Mouse (Mus musculus) thymus, postnatal 36 days (tissue): ENCODE results near the gene Wdr86.
"Not testable (repeated sequence)": the region's sequence is repeated elsewhere in the genome, so short reads cannot be mapped to it uniquely, and the experiment has no call there.

Source experiments
- DNase-seq, 2 experiments: peaks; one replicate each; pipeline ENCODE4 v3.0.0; 2022; ENCODE audit warnings: mixed read lengths in 2 of 2

Wdr86 gene

GRCm38 (mm10) chr5:24730986-24731385 is 459 bp upstream of the Wdr86 start:
- no peak for DNase-seq

GRCm38 (mm10) chr5:24729797-24730487 is 585 bp downstream of the Wdr86 start:
- DNase-seq: no peak

GRCm38 (mm10) chr5:24726901-24727836 is 3.4 kb downstream of the Wdr86 start:
- peak in 1 of 2 experiments; percentile 29 for DNase-seq

GRCm38 (mm10) chr5:24725897-24726296 is 4.6 kb downstream of the Wdr86 start:
- DNase-seq: no peak

- DNase-seq: no peak
Measured at GRCm38 (mm10) chr5:24724805-24725204, 5.7 kb downstream of the Wdr86 start.

- no peak for DNase-seq
Measured at GRCm38 (mm10) chr5:24724270-24724634, 6.3 kb downstream of the Wdr86 start.

GRCm38 (mm10) chr5:24723527-24724269 is 6.8 kb downstream of the Wdr86 start:
- DNase-seq: no peak

- no peak for DNase-seq
Measured at GRCm38 (mm10) chr5:24719852-24720251, 10.7 kb downstream of the Wdr86 start.

- no peak for DNase-seq
Measured at GRCm38 (mm10) chr5:24718076-24718475, 12.5 kb downstream of the Wdr86 start.

GRCm38 (mm10) chr5:24713987-24714386 is 16.5 kb downstream of the Wdr86 start:
- DNase-seq: no peak

- no peak for DNase-seq
Measured at GRCm38 (mm10) chr5:24713199-24713598, 17.3 kb downstream of the Wdr86 start.

- no peak for DNase-seq
Measured at GRCm38 (mm10) chr5:24711615-24712014, 18.9 kb downstream of the Wdr86 start.

- no peak for DNase-seq
Measured at GRCm38 (mm10) chr5:24709962-24710361, 20.6 kb downstream of the Wdr86 start.

GRCm38 (mm10) chr5:24704615-24705014 is 25.9 kb downstream of the Wdr86 start:
- no peak for DNase-seq

- no peak for DNase-seq
Measured at GRCm38 (mm10) chr5:24701271-24701670, 29.3 kb downstream of the Wdr86 start.

GRCm38 (mm10) chr5:24696704-24697103 is 33.8 kb downstream of the Wdr86 start:
- no peak for DNase-seq

- DNase-seq: no peak
Measured at GRCm38 (mm10) chr5:24687696-24688095, 42.8 kb downstream of the Wdr86 start.

- not testable (repeated sequence) for DNase-seq
Measured at GRCm38 (mm10) chr5:24686671-24687420, 43.7 kb downstream of the Wdr86 start.

- DNase-seq: no peak
Measured at GRCm38 (mm10) chr5:24686176-24686575, 44.4 kb downstream of the Wdr86 start.

- DNase-seq: peak; percentile 98 to 99
Measured at GRCm38 (mm10) chr5:24685366-24686093, 45.0 kb downstream of the Wdr86 start, which contains the start of gene Nub1. TSS of gene Nub1 (plus strand) at chr5:24685532.

GRCm38 (mm10) chr5:24684578-24685365 is 45.8 kb downstream of the Wdr86 start:
- DNase-seq: peak in 1 of 2 experiments; percentile 43
